Mouse (Mus musculus) lung, postnatal 10 days (tissue): ENCODE results near the gene D930048N14Rik.
"Not testable (repeated sequence)": the region's sequence is repeated elsewhere in the genome, so short reads cannot be mapped to it uniquely, and the experiment has no call there.

Experiments
- DNase-seq: peaks from one replicate; pipeline ENCODE4 v3.0.0; 2021

Gene D930048N14Rik

DNA sequence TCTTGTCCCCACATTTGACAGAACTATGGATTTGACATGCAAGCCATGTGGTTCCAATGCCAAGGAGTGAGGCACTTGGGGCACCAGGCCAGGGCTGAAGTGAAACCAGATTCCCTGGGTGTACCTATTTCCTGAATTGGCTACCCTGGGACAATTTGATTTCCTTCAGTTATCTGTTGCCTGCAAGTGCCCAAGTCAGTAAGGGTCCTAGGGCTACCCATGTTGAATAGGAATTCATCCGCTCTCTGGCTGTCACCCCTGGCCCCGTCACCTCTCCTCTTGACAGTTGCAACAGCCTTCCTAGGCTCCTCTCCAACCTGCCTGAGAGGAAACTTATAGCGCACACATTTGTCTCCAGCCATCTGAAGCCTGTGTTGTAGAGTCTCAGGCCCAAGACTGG is 4.1 kb downstream of the D930048N14Rik start:
- DNase-seq = no peak

DNA sequence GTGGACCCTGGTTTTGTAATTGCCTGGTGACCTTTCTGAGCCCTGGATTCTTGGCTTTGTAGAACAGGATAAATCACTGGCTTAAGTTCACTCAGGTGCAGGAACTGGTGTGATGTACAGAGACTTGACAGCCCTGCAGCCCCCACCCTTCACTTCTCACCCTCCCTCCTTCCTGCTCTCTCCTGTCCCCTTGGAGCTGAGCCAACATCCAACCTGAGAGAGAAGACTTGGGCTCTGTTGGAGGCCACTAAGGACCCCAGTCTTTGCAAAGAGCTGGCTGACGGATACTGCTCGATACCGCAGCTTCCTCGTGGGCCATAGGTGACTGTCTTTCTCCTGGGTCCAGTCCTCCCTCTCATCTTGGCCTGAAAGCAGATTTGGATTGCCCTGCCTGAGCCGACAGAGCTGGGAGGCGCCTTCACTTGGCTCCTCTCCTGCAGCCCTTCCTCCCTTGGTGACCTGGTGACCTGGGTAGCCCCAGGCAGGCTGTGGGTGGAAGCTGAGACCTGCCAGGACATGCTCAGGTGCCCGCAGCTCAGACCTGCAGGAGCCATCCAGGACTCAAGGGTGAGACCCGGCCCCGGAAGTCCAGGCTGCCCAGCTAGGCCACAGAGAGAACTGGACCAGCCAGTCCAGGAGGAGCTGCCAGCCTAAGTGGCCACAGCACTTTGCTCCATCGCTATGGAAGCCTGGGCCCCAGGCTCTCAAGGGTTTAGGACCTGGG is 6.2 kb downstream of the D930048N14Rik start:
- DNase-seq = no peak

DNA sequence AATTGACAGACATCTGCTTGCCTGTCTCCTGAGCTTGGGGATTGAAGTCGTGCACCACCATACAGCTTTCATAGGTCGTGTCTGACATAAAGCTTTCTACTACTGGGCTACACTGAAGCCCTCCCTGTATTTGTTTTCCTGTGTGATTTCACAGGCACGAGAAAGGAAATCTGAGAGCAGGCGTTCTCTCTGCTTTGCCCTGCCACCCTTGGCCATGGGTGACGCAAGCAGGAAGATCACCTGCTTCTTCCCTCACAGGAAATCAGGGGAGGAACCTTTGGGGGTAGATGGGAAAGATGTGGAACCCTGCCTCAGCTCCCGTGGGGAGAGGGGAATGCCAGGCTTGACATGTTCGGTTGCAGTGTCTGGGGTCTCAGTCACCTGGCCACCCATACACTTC is 7.5 kb downstream of the D930048N14Rik start:
- DNase-seq = no peak

DNA sequence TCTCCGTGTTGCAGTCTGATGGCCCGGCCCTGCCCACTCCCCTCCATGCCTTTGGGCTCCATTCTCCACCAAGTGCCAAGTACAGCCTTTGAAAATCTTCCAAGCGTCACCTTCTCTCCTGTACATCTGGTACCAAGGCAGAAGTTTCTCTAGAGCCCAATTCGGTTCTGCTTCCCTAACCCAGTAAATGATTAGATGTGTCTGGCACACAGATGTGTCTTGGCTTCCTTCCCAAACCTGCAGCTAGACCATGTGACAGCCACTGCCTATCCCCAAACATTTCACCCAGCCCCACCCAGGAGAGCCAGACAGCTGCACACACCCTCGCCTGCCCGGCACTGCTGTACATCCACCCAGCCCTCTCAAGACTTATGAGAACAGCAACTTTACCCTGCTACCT is 8.0 kb downstream of the D930048N14Rik start:
- DNase-seq = peak; percentile 69

DNA sequence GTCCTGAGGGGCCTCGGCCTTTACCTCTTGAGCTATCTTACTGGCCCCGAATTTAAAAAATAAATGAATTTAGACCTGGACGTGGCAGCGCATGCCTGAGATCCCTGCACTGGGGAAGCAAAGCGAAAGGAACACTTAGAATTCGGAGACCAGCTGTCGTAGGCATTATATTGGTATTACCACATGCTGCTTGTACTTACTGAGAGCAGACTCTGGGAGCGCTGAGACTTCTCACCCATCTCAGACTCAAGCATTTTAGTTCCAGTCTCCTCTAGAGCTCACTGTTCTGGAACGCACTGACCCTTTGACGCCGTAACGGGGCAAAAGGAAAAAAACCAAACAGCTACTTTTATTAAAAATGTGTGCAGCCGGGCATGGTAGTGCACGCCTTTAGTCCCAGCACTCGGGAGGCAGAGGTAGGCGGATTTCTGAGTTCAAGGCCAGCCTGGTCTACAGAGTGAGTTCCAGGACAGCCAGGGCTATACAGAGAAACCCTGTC is 11.2 kb downstream of the D930048N14Rik start:
- no peak for DNase-seq

DNA sequence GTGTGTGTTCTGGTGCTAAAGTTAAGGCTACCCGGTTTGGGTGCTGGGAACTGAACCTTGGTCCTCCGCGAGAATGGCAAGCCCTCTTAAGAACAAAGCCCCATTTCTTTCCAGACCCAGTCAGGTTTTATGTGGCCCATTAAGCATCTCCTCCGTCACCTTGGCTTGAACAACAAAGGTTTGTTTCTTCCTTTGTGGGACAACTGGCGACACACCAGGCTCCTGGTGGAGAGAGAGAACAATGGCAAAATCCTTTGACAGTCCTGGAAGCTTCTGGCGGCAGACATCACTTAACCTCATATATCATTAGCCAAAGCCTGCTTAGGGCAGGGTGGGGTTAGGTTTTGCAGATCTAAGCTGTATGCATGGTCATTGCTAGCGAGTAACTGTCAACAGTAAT is 11.9 kb downstream of the D930048N14Rik start:
- DNase-seq = no peak

DNA sequence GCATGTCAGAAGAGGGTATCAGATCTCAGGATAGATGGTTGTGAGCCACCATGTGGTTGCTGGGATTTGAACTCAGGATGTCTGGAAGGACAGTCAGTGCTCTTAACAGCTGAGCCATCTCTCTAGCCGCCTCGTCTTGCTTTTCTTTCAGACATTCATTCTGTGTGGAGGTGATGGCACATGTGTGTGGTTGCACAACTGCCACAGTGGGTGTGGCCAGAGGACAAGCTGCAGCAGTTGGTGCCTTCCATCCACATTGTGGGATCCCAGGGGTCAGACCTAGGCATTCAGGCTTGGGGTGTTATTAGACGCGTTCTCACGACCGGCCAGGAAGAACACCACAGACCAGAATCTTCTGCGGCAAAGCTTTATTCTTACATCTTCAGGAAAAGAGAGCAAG is 14.0 kb downstream of the D930048N14Rik start:
- not testable (repeated sequence) for DNase-seq

DNA sequence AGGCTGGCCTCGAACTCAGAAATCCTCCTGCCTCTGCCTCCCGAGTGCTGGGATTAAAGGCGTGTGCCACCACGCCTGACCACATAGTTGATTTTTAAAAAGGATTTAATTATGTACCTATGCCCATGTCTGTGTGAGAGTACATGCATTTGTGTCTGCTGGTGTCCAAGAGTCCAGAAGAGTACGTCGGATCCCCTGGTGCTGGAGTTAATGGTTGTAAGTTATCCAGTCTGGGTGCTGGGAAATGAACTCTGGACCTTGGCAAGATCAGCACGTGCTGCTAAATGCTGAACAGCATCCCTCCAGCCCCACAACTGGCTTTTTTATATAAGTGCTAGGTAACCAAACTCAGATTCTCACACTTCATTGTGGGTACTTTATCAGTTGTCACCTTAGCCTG is 20.1 kb downstream of the D930048N14Rik start:
- DNase-seq = no peak

DNA sequence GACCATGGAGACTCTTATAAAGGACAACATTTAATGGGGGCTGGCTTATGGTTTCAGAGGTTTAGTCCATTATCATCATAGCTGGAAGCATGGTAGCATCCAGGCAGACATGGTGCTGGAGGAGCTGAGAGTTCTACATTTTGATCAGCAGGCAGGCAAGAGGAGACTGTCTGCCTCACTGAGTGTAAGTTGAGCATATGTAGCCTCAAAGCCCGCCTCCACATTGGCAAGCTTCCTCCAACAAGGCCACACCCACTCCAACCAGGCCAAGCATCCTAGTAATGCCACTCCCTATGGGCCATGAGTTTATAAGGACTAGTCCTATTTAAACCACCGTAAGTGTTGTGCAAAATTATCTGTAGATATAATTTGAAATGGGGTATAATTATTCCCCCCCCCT is 20.6 kb downstream of the D930048N14Rik start:
- DNase-seq = no peak

DNA sequence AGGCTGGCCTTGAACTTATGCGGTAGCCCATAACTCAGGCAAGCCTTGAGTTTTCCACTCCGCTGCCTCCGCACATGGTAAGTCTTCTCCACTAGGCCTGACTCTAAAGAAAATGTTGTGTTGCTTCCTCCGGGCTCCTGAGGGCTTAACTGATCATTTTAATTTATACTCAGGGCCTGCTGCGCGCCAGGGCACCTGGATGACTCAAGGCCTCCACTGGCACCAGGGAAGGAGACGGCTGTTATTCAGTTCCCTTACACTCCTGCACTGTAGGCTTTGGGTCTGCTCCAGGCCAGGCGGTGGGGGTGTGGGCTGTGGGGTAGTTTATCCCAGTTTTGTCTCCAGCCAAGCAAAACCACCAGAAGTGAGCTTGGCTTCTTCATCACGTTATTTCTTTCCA is 22.5 kb downstream of the D930048N14Rik start:
- DNase-seq = no peak

DNA sequence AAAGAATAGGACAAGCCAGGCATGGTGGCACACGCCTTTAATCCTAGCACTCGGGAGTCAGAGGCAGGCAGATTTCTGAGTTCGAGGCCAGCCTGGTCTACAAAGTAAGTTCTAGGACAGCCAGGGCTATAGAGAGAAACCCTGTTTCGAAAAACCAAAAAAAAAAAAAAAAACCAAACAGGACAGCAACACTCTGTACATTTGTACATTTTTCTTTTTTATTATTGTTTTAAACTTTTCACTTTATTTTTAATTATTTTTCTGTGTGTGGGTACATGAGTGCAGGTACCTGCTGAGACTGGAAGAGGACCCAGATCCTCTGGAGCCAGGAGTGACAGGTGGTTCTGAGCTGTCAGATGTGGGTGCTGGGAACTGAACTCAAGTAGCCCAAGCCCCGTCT is 24.6 kb downstream of the D930048N14Rik start:
- no peak for DNase-seq

DNA sequence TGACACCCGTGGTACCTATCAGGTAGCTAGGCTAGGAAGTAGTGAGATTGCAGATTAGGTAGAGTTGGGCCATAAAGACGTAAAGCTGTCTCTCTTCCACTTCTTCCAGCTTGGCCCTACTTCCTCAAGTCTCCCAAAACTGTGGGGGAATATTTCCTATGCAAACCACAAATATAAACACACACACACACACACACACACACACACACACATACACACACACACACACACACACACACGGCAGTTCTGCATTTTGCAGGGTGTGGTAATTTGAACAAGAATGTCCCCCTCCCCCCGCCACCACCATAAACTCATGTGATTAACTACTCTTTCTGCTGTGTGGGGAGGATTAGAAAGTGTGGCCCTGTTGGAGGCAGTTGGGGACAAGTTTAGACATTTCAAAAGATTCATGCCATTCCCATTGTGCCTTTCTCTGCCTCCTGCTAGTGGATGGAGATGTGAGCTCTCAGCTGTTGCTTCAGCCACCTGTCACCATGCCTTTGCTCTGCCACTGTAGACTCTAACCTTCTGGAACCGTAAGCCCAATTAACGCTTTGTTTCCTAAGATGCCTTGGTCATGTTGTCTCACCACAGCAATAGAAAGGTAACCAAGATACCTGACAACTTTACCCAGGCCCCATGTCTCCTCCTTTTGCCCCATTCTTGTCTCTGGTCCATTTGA is 27.1 kb downstream of the D930048N14Rik start:
- peak; percentile 16 for DNase-seq

DNA sequence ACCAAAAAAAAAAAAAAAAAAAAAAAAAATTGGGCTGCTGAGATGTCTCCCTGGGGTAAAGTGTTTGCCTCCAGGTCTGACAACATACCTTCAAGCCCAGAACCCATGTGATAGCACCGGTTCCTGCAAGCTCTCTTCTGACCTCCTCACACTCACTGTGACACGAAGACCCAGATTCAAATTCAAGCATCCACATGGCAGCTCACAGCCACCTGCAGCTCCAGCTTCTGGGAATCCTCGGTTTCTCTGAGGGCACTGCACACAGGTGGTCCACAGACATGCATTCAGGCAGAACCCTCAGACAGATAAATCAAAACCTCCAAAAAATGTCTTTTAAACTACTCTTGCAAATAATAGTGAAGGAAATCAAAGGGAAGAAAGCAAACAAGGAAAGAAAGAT is 28.7 kb downstream of the D930048N14Rik start:
- DNase-seq = no peak

DNA sequence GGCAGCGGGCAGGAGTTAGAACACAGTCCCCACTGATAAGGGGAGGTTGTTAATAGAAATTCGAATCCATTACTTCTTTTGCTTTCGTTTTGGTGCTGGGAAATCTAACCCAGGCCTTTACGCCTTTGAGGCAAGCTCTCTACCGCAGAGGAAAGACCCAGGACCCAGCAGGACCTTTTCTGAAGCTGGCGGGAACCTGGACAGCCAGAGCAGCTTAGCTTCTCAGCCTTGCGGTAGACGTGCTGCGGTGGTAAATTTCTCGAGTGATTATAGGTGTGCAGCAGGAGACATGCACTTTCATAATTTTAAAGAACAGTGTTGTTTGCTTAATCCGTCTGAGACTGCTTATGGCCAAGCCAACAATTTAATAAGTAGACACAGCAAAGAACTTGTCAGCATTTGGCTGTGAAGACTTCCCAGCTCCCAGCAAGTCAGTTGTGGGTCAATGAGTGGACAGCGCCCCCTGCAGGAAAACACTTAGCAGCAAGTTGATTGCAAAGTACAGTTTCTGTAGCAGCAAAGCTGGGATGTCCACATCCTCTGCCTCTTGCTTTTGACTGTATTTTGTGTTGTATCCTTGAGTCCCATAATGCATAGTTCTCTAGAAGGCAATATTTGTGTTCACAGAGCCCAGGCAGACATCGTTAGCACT is 30.7 kb downstream of the D930048N14Rik start:
- DNase-seq = peak; percentile 93

DNA sequence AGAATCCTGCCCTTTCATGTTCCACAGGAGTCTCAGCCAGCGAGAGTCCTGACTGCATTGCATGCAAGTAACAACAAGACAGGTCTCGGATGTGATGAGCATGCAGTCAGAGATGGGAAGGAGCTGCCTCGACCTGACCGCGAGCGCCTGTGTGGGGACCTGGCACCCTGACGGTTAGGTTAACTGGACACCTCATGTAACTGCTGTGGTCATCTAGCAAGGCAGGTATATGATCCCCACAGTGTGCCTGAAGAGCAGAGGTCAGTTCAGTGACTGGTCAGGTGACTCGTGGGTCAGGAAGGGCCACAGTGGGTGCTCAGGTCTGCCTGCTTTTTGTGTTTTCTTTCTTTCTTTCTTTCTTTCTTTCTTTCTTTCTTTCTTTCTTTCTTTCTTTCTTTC is 31.2 kb downstream of the D930048N14Rik start:
- DNase-seq = no peak

DNA sequence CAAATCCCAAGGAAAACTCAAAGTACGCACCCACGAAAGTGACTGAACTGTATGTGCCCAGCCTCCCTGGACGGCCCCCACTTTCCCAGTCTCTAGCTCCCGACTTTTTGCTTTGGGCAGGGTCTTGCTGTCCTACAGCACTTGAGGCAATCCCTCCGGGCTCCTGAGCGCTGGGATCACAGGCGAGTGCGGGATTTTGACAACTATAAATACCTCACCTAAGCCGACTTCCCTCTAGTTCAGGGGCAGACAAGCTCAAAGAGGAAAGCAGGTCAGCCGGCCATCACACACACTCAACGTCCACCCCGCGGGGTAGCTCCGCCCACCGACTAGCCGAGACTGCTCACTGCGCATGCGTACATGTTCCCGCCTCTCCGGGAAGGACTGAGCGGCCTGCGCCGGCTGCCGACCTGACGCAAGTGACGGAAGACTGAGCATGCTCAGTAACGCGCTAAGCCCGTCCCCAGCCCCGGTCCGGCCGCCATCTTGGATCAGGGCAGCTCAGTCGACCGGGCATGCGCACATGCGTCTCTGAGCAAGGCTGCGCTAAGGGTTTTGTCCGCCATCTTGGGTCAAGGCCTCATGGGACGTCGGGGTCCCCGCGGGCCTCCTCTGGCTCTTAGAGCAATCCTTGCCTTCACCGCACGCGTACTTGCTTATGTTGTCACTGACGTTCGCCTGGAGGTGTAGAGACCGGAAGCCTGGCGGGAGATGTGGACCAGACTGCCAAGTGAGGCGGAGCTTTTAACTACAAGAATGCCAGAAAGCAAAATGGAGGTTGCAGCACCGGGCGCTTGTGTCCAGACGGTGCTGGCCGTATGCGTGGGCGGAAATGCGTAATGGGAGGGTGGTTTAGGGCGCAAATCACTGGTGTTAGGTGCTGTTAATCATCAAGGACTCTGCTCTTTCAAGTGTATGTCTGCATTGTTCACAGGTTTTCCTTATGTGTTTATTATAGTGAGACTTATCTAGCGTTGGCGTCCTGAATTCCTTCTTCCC is 37.9 kb downstream of the D930048N14Rik start, which contains the start of gene 0610009B22Rik:
0610009B22Rik (minus strand) TSS at position 545 of the 999 bp plus-strand sequence.
- DNase-seq = peak; percentile 100

DNA sequence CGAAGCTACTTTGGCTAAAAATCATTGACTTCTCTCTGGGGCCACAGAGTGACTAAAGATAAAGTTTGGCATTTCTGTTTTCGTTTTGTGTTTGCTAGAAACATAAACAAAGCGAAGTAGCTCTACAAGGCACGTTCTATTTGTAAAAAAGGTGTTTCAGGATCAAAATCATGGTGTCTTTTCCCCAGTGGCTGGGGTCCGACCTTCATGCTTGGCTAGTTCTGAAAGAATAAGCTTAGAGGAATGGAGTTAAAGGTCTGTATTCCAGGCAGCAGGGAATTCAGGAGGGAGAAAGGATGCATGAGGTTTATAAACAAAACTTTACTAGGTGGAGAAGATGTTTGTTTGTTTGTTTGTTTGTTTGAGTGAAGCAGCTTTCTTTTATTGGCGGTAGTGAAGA is 38.6 kb downstream of the D930048N14Rik start:
- DNase-seq = no peak

DNA sequence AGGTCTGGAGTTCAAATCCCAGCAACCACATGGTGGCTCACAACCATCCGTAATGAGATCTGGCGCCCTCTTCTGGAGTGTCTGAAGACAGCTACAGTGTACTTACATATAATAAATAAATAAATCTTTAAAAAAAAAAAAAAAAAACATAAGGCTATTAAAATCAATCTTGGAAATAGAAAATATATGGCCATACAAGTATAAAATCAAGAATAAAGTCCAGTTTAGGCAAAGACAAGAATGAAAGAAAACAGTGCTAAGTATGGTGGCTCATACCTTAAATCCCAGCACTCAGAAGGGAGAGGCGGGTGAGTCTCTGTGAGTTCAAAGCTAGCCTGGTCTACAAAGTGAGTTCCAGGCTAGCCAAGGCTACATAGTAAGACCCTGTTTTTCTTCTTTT is 39.8 kb downstream of the D930048N14Rik start:
- not testable (repeated sequence) for DNase-seq

DNA sequence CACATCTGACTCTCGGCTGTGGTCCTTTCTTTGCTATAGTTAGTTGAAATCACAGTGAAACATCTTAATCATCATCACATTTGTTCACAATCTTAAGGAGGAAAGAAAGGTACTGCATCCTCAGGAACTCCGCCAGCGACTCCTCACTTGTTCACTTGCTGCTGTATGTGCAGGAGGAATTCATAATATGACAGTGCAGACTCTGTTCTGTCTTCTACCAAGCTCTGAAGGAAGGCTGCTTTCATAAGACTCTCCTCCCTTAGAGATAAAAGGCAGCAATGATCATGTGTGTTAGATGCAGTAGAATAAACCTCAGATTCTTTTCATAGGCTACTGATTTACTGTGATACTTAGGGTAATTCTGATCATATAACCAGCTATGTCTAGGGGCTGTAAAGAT is 44.2 kb downstream of the D930048N14Rik start:
- no peak for DNase-seq

DNA sequence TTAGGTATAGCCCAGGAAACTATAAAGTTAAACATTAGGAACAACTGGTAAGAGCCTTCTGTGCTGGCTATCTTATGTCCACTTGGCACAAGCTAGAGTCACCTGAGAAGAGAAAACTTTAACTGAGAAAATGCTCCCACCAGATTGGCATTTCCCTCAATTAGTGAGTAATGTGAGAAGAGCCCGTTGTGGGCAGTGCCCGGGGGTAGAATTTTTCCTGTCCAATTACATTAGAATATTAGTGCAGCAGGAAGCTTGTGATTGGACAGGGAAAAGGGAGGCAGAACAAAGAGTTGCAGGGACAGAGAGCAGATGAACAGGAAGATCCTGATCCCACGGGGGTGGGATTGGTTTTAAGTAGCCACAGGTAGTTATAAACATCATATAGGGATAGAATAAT is 52.1 kb downstream of the D930048N14Rik start:
- no peak for DNase-seq

DNA sequence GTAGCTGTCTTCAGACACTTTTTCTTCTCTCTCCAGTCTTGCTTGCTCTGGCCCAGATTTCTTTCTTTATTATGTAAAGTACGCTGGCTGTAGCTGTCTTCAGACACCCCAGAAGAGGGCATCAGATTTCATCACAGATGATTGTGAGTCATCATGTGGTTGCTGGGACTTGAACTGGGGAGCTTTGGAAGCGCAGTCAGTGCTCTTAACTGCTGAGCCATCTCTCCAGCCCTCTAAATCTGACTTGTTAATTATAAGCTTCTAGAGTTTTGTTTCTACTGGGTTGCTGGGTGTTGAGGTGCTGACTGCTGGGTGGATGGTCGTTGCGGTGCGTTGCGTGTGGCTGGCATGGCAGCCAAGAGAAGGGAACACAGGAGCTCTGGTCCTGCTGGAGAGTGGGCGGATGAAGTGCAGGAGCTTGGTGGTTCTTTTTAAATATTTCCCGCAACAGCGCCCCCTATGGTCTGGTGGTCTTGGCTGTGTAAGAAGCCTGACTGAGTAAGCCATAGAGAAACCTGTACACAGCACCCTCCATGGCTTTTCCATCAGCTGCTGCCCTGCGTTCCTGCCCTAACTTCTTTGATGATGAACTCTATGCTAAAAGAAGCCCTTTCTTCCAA is 52.7 kb downstream of the D930048N14Rik start:
- peak; percentile 45 for DNase-seq

DNA sequence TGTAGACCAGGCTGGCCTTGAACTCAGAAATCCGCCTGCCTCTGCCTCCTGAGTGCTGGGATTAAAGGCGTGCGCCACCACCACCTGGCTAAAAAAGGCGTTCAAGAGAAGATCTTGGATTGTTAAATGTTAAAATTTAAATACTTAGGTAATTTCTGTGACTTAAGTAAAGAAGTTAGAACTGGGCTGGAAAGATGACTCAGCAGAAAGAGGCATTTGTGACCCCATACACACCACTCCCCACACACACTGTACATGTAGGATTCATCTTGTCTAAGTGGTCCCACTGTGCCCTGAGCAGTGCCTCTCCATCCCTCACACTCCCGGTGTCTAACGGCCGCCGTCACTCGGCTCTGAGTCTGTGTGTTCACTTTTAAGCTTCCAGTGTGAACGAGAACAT is 55.7 kb downstream of the D930048N14Rik start:
- DNase-seq = no peak
